Mouse (Mus musculus): ENCODE measurements around the gene Olfr770.
"Not testable (repeated sequence)": the region's sequence is repeated elsewhere in the genome, so short reads cannot be mapped to it uniquely, and the experiment has no call there.

Olfr770 gene

GRCm38 (mm10) chr10:129138898-129139297, at the start of gene Olfr770:
TSS of gene Olfr770 (minus strand) at chr10:129138998.
- no peak for DNase-seq

GRCm38 (mm10) chr10:129187319-129187718, 48.5 kb upstream of the Olfr770 start, which contains the start of gene Olfr773:
TSS of gene Olfr773 (minus strand) at chr10:129187419.
- not testable (repeated sequence) for DNase-seq

GRCm38 (mm10) chr10:129177821-129178220, 39.0 kb upstream of the Olfr770 start, which contains the start of gene Olfr772:
TSS of gene Olfr772 (minus strand) at chr10:129177921.
- not testable (repeated sequence) for DNase-seq

- DNase-seq: no peak
Measured at GRCm38 (mm10) chr10:129164651-129165050, 25.9 kb upstream of the Olfr770 start, which contains the start of gene Olfr771. TSS of gene Olfr771 (minus strand) at chr10:129164751.

- no peak for DNase-seq
Measured at GRCm38 (mm10) chr10:129117761-129118160, 21.0 kb downstream of the Olfr770 start, which contains the start of gene Olfr769. TSS of gene Olfr769 (minus strand) at chr10:129117861.

- DNase-seq: no peak
Measured at GRCm38 (mm10) chr10:129115146-129115545, 23.7 kb downstream of the Olfr770 start.

GRCm38 (mm10) chr10:129101231-129101630, 37.6 kb downstream of the Olfr770 start:
- DNase-seq: no peak

GRCm38 (mm10) chr10:129099275-129099674, 39.5 kb downstream of the Olfr770 start, which contains the start of gene Olfr768:
TSS of gene Olfr768 (minus strand) at chr10:129099375.
- DNase-seq: no peak

GRCm38 (mm10) chr10:129082810-129083209, 56.0 kb downstream of the Olfr770 start, which contains the start of gene Olfr767:
TSS of gene Olfr767 (minus strand) at chr10:129082910.
- DNase-seq: not testable (repeated sequence)
